Mouse (Mus musculus): ENCODE data around the gene Plch1. TPM values are rescaled to one million over a fixed set of nuclear protein-coding genes. Genes with fewer than 3 reads are reported as not detected.
A peak's percentile ranks its signal among the peaks of the same experiment; 100 is the strongest.

The Plch1 gene
- polyA plus RNA-seq (2015; fragmentation: Nextera tagmentation; extraction: Ambion mirVana) = 0.18 and 0.20 TPM in 2 replicates

DNA sequence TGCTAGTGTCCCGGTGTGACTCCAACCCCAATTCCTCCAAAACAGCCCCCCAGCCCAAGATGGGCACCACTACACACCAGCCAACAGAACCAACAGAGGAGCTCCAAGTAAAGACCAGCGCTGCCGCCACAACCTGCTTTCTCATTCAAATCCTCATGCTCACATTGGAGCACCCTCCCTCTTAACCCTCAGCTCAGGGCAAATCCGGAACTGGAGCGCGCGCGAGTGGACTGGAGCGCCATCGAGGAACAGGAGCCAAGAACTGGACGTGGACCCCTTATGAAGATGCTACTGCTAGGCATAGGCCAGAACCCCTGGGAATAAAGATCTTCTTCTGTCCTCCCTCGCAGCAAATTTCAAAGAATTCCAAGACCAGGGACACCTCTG is at the start of gene Plch1:
Gene Plch1, minus strand, starts transcription at position 164 of the 387 bp plus-strand sequence.
- WGBS (ENCODE audit: insufficient replicate concordance) = under 1% methylated on average over 12 of the region's 12 CpGs
- H3K9ac ChIP-seq = no peak within 1 kb of the TSS

GRCm38 (mm10) chr3:63941204-63941850 is 42.1 kb upstream of the Plch1 start:
- WGBS (ENCODE audit: insufficient replicate concordance) = 66% methylated on average over 2 of the region's 2 CpGs
- Histone ChIP-seq H3K27me3 (no peaks in the 10 kb centered on the region), H3K4me2 (no peak overlapping the region), H3K27ac (replicated peaks) (no peak overlapping the region), H3K36me3 (replicated peaks) (peaks cover 9% of the 10 kb centered on the region; the same call in 1 of the 2 replicates), H3K4me1 (replicated peaks) (no peaks in the 10 kb centered on the region), H3K4me3 (replicated peaks) (no peak overlapping the region), H3K9ac (no peak overlapping the region), H3K9me3 (replicated peaks) (no peaks in the 10 kb centered on the region)
- ATAC-seq (ENCODE audit: insufficient read depth) = no peak

More for the DNA sequence above, at the start of gene Plch1:
- peak within 1 kb of the TSS; percentile 46 for H3K4me3 ChIP-seq (replicated peaks)
- H3K4me1 ChIP-seq (replicated peaks) = 0 out of 2 replicates have a peak, but pooled peaks cover 5% of the 10 kb centered on the region
- no peaks in the 10 kb centered on the region for H3K9me3 ChIP-seq (replicated peaks)
- H3K4me2 ChIP-seq = peak within 1 kb of the TSS; percentile 74
- ATAC-seq (ENCODE audit: insufficient read depth) = 0 out of 2 replicates have a peak, but pooled peaks have one; percentile 22
- H3K36me3 ChIP-seq (replicated peaks) = no peaks in the 10 kb centered on the region
- no peak within 1 kb of the TSS for H3K27ac ChIP-seq (replicated peaks)
- H3K27me3 ChIP-seq = peaks cover 31% of the 10 kb centered on the region

DNA sequence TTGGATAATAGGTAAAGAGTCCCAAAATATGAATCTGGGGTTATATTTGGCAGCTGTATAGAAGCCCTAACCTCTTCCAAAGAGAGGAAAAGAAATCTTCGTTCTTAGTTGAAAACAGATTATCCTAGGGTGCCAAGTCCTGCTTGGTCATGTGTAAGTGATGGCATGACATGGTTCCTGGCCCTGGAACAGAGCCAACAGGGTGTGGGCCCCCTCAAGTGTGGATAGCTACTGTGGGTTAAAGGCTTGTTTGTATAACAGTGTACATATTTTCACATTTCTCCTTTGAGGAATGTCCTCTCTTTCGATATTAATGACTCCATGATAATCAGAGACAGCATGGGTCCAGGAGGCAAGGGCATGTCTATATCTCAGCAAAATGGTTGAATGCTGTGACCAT is 39.7 kb upstream of the Plch1 start:
- no peak overlapping the region for H3K4me2 ChIP-seq
- no peak overlapping the region for H3K9ac ChIP-seq
- H3K27me3 ChIP-seq = no peaks in the 10 kb centered on the region
- no peak overlapping the region for H3K4me3 ChIP-seq (replicated peaks)
- H3K4me1 ChIP-seq (replicated peaks) = no peaks in the 10 kb centered on the region
- ATAC-seq (ENCODE audit: insufficient read depth) = no peak
- WGBS (ENCODE audit: insufficient replicate concordance) = 71% methylated on average over 2 of the region's 2 CpGs
- H3K36me3 ChIP-seq (replicated peaks) = peaks cover 3% of the 10 kb centered on the region; the same call in 1 of the 2 replicates
- no peak overlapping the region for H3K27ac ChIP-seq (replicated peaks)
- H3K9me3 ChIP-seq (replicated peaks) = no peaks in the 10 kb centered on the region

- Histone ChIP-seq H3K27ac (replicated peaks) (peak within 1 kb of the TSS; percentile 51), H3K4me2 (peak within 1 kb of the TSS; percentile 86), H3K36me3 (replicated peaks) (no peaks in the 10 kb centered on the region), H3K4me3 (replicated peaks) (peak within 1 kb of the TSS; percentile 71), H3K9ac (peak within 1 kb of the TSS; percentile 75), H3K4me1 (replicated peaks) (peaks cover 8% of the 10 kb centered on the region), H3K27me3 (no peaks in the 10 kb centered on the region), H3K9me3 (replicated peaks) (no peaks in the 10 kb centered on the region)
- WGBS (ENCODE audit: insufficient replicate concordance) = 5% methylated on average over 48 of the region's 48 CpGs
- ATAC-seq (ENCODE audit: insufficient read depth) = peak; percentile 91
Measured at GRCm38 (mm10) chr3:63928878-63929859, 29.9 kb upstream of the Plch1 start, which contains the start of gene E130311K13Rik. TSS of gene E130311K13Rik (minus strand) at chr3:63929472.

GRCm38 (mm10) chr3:63919634-63920033 is 20.4 kb upstream of the Plch1 start:
- no peak for ATAC-seq (ENCODE audit: insufficient read depth)
- H3K9ac ChIP-seq = no peak overlapping the region
- H3K27me3 ChIP-seq = no peaks in the 10 kb centered on the region
- no peak overlapping the region for H3K4me3 ChIP-seq (replicated peaks)
- no peak overlapping the region for H3K4me2 ChIP-seq
- no peaks in the 10 kb centered on the region for H3K9me3 ChIP-seq (replicated peaks)
- no peaks in the 10 kb centered on the region for H3K36me3 ChIP-seq (replicated peaks)
- no peaks in the 10 kb centered on the region for H3K4me1 ChIP-seq (replicated peaks)
- no peak overlapping the region for H3K27ac ChIP-seq (replicated peaks)
- WGBS (ENCODE audit: insufficient replicate concordance) = 51% methylated on average over 3 of the region's 3 CpGs

- Histone ChIP-seq H3K27ac (replicated peaks) (no peak overlapping the region), H3K4me1 (replicated peaks) (no peaks in the 10 kb centered on the region), H3K4me2 (no peak overlapping the region), H3K9me3 (replicated peaks) (no peaks in the 10 kb centered on the region), H3K4me3 (replicated peaks) (no peak overlapping the region), H3K9ac (no peak overlapping the region), H3K36me3 (replicated peaks) (no peaks in the 10 kb centered on the region), H3K27me3 (peaks cover 5% of the 10 kb centered on the region)
- ATAC-seq (ENCODE audit: insufficient read depth) = no peak
- WGBS (ENCODE audit: insufficient replicate concordance) = 64% methylated on average over 4 of the region's 4 CpGs
Measured at GRCm38 (mm10) chr3:63910301-63910700, 11.0 kb upstream of the Plch1 start.

- H3K4me2 ChIP-seq = peak overlapping the region; percentile 50
- no peak overlapping the region for H3K9ac ChIP-seq
- no peaks in the 10 kb centered on the region for H3K36me3 ChIP-seq (replicated peaks)
- peak overlapping the region; percentile 15; the same call in 1 of the 2 replicates for H3K4me3 ChIP-seq (replicated peaks)
- no peaks in the 10 kb centered on the region for H3K4me1 ChIP-seq (replicated peaks)
- H3K27me3 ChIP-seq = peaks cover 18% of the 10 kb centered on the region
- no peaks in the 10 kb centered on the region for H3K9me3 ChIP-seq (replicated peaks)
- 2% methylated on average over 18 of the region's 18 CpGs for whole genome bisulfite sequencing (ENCODE audit: insufficient replicate concordance)
- H3K27ac ChIP-seq (replicated peaks) = no peak overlapping the region
- no peak for ATAC-seq (ENCODE audit: insufficient read depth)
Measured at GRCm38 (mm10) chr3:63905241-63905640, 6.0 kb upstream of the Plch1 start.

DNA sequence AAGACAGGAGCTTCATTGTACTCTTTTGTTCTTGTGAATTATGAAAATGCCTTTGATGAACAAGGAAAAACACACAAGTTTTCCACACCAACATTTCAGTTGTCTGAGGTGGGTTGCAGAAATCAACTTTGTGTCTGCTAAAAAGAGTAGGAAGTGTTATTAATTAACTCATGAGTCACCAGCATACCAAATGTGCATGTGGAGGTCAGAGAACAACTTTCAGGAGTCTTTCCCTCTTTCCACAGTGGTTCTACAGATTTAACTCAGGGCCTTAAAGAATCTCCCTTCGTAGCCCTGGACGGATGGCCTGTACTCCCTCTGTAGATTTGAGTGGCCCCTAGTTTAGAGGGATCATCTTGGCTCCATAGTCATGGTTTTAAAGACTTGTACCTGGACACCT is 4.9 kb upstream of the Plch1 start:
- 55% methylated on average over 2 of the region's 2 CpGs for WGBS (ENCODE audit: insufficient replicate concordance)
- Histone ChIP-seq H3K4me3 (replicated peaks) (no peak overlapping the region), H3K9ac (no peak overlapping the region), H3K9me3 (replicated peaks) (no peaks in the 10 kb centered on the region), H3K27me3 (peaks cover 29% of the 10 kb centered on the region), H3K27ac (replicated peaks) (no peak overlapping the region), H3K4me2 (no peak overlapping the region), H3K4me1 (replicated peaks) (no peaks in the 10 kb centered on the region), H3K36me3 (replicated peaks) (no peaks in the 10 kb centered on the region)
- no peak for ATAC-seq (ENCODE audit: insufficient read depth)

- H3K27ac ChIP-seq (replicated peaks) = no peak overlapping the region
- no peak for ATAC-seq (ENCODE audit: insufficient read depth)
- WGBS (ENCODE audit: insufficient replicate concordance) = 10% methylated on average over 12 of the region's 12 CpGs
- no peak overlapping the region for H3K9ac ChIP-seq
- H3K4me1 ChIP-seq (replicated peaks) = 0 out of 2 replicates have a peak, but pooled peaks cover 5% of the 10 kb centered on the region
- H3K4me2 ChIP-seq = peak overlapping the region; percentile 74
- no peaks in the 10 kb centered on the region for H3K36me3 ChIP-seq (replicated peaks)
- H3K27me3 ChIP-seq = peaks cover 36% of the 10 kb centered on the region
- H3K4me3 ChIP-seq (replicated peaks) = no peak overlapping the region
- H3K9me3 ChIP-seq (replicated peaks) = no peaks in the 10 kb centered on the region
Measured at GRCm38 (mm10) chr3:63900021-63900571, 824 bp upstream of the Plch1 start.

- H3K9me3 ChIP-seq (replicated peaks) = no peaks in the 10 kb centered on the region
- H3K27ac ChIP-seq (replicated peaks) = no peak overlapping the region
- 0 out of 2 replicates have a peak, but pooled peaks cover 5% of the 10 kb centered on the region for H3K4me1 ChIP-seq (replicated peaks)
- H3K9ac ChIP-seq = no peak overlapping the region
- no peaks in the 10 kb centered on the region for H3K36me3 ChIP-seq (replicated peaks)
- H3K4me3 ChIP-seq (replicated peaks) = peak overlapping the region; percentile 46
- under 1% methylated on average over 41 of the region's 41 CpGs for WGBS (ENCODE audit: insufficient replicate concordance)
- peak overlapping the region; percentile 74 for H3K4me2 ChIP-seq
- peaks cover 28% of the 10 kb centered on the region for H3K27me3 ChIP-seq
- ATAC-seq (ENCODE audit: insufficient read depth) = peak; percentile 28; the same call in 1 of the 2 replicates
Measured at GRCm38 (mm10) chr3:63898581-63899308, 527 bp downstream of the Plch1 start.
